Mouse (Mus musculus) bone marrow, adult 2 months (tissue): ENCODE results near the gene Foxn2.

Source experiments
- CTCF ChIP-seq: fragments of 200-500 bp; IDR thresholded peaks from 2 replicates; pipeline ENCODE4 v1.5.1; 2011; ENCODE audit warnings: low read length, control low read depth; ENCODE audit not compliant: control insufficient read depth, insufficient read depth
- POLR2A ChIP-seq: fragments of 200-500 bp; IDR thresholded peaks from 2 replicates; pipeline ENCODE4 v1.6.1; 2011; ENCODE audit warnings: low read depth, mild to moderate bottlenecking, control low read depth, low read length, borderline replicate concordance; ENCODE audit not compliant: control insufficient read depth

DNA sequence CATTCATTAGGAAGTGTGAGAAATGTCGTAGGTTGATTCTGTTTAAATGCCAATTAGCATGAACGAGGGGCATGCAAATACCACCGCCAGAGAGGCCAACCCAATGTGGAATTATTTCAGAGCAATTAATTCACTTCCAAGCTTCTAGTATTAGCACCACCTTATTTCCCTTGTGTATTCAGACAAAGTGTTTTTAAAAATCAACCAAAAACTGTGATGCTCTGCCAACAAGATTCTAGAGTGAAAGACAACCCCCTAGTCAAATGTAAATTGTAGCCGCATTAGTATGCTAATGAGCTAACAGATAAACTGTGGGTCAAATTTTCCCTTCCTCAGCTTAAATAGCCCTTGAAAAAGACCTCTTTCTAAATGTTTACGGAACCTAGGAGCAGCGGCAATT lies 36.0 kb upstream of the Foxn2 start:
- TF ChIP-seq CTCF, result no peak
- no peak for TF ChIP-seq POLR2A
